Mouse (Mus musculus) cortical plate, adult 2 months (tissue): Measurements from ENCODE around the gene Cadps2. TPM values are rescaled to one million over a fixed set of nuclear protein-coding genes. Genes with fewer than 3 reads are reported as not detected.

Experiments
- H3K27ac ChIP-seq: fragments of 200-500 bp; 2 replicates; pipeline ENCODE4 v1.5.1; 2012; ENCODE audit warnings: low read length, control low read depth, inconsistent platforms; ENCODE audit not compliant: insufficient read depth
- H3K4me1 ChIP-seq: fragments of 200-500 bp; 2 replicates; pipeline ENCODE4 v1.6.1; 2011; ENCODE audit warnings: low read length; ENCODE audit not compliant: control insufficient read depth, insufficient read depth
- H3K4me3 ChIP-seq: fragments of 200-500 bp; 2 replicates; pipeline ENCODE4 v1.5.1; 2011; ENCODE audit warnings: mild to moderate bottlenecking, low read length, control low read depth; ENCODE audit not compliant: insufficient read depth
- CTCF ChIP-seq: fragments of 200-500 bp; IDR thresholded peaks from 2 replicates; pipeline ENCODE4 v1.5.1; 2011; ENCODE audit warnings: mild to moderate bottlenecking, control low read depth, low read length; ENCODE audit not compliant: insufficient read depth; ENCODE audit errors: extremely low read depth
- POLR2A ChIP-seq: fragments of 200-500 bp; IDR thresholded peaks from 2 replicates; pipeline ENCODE4 v1.6.1; 2011; ENCODE audit warnings: mild to moderate bottlenecking, low read length, control low read depth; ENCODE audit not compliant: insufficient read depth; ENCODE audit errors: extremely low read depth
- polyA plus RNA-seq: library from polyadenylated mRNA; depleted of rRNA; stranded (reverse); fragments of >200 nt; gene quantifications from 2 replicates; pipeline ENCODE4 v1.2.3, GENCODE M21; 2012; rRNA removed

Cadps2 gene
- polyA plus RNA-seq, 1 experiment = 40.9 TPM

DNA sequence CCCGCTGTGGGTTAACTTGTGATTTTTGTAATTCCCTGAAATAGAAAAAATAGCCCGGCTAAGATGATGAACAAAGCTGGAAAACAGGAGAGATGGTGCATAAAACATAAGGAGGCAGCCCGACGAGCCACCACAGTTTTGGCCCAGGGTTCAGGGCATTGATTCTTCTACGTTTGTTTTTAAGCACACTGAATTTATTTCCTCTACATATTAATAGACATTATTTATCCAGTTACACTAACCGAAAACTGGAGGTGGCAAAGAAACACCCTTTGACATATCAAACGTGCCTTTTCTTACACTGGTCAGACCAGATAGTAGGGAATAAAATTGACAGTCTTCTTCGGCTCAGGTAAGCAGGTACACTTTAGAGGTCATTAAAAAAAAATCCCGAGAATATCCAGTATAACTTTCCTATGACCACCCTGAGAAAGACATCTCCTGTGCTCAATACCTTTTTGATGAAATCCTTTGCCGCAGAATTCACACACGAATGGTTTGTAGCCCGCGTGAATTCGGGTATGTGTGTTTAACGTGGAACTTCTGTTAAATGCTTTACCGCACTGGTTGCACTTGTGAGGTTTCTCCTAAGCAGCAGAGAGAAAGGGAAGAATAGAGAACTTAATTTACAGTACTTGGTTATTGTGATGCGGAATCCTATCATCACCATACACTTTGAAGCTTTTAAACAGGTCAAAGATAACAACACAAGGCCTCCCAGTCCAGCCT lies 593.0 kb downstream of the Cadps2 start:
- TF ChIP-seq POLR2A = no peak
- TF ChIP-seq CTCF = no peak
- no peaks in the 10 kb centered on the region for H3K4me1 ChIP-seq
- H3K27ac ChIP-seq = no peak overlapping the region
- H3K4me3 ChIP-seq = no peak overlapping the region

DNA sequence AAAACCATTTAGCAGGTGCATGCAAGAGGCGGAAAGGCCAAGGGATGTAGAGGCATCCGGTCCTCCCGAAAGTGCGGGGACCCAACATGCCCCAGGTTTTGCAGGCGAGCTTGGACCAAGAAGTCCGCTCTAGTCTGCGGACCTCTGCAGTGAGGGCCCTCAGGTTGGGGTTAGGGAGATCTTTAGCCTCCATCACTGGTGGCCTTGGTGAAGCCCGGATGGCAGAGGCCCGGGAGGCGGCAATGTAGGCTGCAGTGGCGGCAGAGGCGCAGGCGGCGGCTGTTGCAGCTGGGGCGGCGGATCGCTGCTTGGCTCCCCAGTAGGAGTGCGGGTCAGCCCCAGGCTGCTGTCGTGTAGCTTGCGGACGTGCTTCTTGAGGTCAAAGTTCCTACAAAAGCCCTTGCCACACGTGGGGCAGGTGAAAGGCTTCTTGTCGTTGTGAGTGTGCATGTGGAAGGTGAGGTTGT lies 593.6 kb downstream of the Cadps2 start:
- Histone ChIP-seq H3K27ac (no peak overlapping the region), H3K4me3 (no peak overlapping the region), H3K4me1 (no peaks in the 10 kb centered on the region)
- TF ChIP-seq CTCF (no peak), POLR2A (no peak)

DNA sequence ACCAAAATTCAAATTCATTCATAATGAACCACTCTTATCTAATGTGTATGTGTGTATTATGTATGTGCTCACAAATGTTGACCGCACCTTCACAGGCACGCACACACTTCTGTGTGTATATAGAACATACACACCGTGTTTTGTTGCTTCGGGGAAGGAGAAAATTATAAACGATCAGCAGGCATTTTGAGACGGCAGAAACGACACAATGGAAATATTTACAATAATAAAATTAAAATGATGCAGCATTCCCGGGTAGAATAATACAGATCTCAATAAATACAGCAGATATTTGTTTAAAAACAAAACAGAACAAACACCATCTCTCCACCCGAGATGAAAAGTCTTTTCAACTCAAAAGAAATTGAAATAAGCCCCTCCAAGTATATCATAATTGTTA lies 594.1 kb downstream of the Cadps2 start:
- no peaks in the 10 kb centered on the region for H3K4me1 ChIP-seq
- H3K4me3 ChIP-seq = no peak overlapping the region
- TF ChIP-seq CTCF (no peak), POLR2A (no peak)
- H3K27ac ChIP-seq = no peak overlapping the region

DNA sequence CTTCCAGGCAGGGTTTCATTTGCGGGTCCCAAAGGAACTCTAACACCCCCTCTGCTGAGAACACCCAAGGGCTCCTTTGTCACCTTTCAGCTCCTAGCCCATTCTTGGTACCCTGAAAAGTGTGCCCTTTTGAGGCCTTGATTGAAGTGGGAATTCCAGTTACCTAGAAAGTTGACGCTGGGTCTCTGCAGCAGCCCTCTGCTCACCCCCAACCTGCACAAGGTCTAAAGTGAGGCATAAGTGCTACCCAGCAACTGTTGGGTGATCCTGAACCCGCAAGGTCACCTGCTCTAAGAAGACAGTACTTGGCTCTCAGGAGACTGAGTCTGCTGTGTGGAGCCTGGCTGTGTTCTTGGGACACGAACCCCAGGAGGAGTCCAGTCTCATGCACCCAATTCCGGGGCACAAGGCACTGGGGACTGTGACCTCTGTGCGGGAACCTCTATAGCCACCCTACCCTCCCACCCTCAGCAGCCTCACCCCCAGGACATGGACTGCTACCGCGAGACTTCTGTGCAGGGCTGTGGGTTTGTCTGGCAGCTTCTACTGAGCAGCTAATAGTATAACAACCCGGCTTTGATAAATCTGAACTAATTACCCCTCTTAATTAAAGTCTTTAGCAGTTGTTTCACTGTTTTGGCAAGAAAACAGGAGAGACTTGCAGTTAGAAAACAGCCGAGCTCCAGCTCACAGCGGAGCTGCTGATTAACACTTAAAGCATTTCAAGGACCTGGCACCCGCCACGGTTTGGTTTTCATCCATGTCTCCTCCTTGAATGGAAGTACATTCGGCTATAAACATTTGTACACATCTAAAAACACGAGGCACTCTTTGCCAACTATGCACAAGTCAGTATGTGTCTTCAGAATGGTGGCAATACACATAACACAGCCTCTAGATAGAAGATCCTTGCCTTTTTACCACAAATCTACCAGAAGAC lies 595.1 kb downstream of the Cadps2 start:
- TF ChIP-seq POLR2A = no peak
- TF ChIP-seq CTCF = no peak
- Histone ChIP-seq H3K4me1 (no peaks in the 10 kb centered on the region), H3K27ac (no peak overlapping the region), H3K4me3 (no peak overlapping the region)

Other genes starting within 250 kb of the Cadps2 start
- 0.17 and 0.29 TPM in 2 replicates for gene Rnf133, start 189.1 kb downstream of the Cadps2 start, polyA plus RNA-seq
- 0.19 and 0.40 TPM in 2 replicates for gene Rnf148, start 184.3 kb downstream of the Cadps2 start, polyA plus RNA-seq
- gene Tas2r118, start 130.6 kb upstream of the Cadps2 start, polyA plus RNA-seq = not detected in 2 replicates